Mouse (Mus musculus): ENCODE measurements around the gene Spcs2. TPM values are rescaled to one million over a fixed set of nuclear protein-coding genes. Genes with fewer than 3 reads are reported as not detected.

Spcs2 gene
- polyA plus RNA-seq, 1 experiment: 130 TPM

DNA sequence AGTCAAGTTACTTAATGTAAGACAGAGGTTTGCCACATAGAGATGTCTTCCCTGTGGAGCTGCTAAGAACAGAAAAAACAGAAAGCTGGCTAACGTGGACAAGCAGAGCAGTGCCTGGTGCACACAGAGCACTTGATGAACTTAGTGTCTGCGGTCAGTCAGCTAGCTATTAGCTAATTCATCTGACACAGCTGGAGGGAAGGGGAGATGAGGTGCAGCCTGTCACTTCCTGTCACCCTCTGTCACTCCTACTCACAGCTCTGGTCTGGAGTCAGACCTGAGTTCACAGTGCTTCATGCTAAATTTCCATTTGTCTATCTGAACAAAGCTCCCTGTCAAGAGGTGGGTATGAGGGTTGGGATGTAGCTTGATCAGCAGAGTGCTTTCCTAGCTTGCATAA lies 69.2 kb downstream of the Spcs2 start:
- Histone ChIP-seq H3K4me1 (ENCODE audit: control insufficient read depth, insufficient read depth, low read length) (peaks cover 19% of the 10 kb centered on the region), H3K27ac (ENCODE audit: insufficient read depth, low read depth, low read length) (no peak overlapping the region), H3K4me3 (ENCODE audit: insufficient read depth, low read length) (no peak overlapping the region)
- TF ChIP-seq POLR2A (IDR thresholded peaks at IDR 0.05; ENCODE audit: borderline replicate concordance, low read depth, low read length) (no peak), CTCF (IDR thresholded peaks at IDR 0.05; ENCODE audit: low read depth, low read length) (no peak)

DNA sequence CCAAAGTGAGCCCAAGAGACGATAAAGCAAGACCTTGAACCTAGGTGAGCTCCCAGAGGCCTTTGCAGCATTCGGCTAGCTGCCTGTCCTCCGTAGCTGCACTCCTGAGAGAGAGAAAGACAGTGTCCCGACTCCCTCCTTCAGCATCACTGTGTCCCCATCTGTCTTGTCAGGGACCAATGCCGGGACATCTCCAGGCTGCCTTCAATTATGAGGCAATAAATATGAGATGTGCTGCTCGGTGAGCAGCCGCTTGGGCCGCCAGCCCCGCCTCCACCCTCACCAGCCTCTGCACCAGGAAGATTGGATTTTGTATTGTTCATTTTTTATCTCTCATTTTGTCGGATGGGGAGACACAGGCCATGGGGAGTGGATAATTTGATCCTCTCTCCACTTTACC lies 72.4 kb downstream of the Spcs2 start:
- H3K27ac ChIP-seq (ENCODE audit: insufficient read depth, low read depth, low read length): no peak overlapping the region
- TF ChIP-seq CTCF (IDR thresholded peaks at IDR 0.05; ENCODE audit: low read depth, low read length): no peak
- no peak for TF ChIP-seq POLR2A (IDR thresholded peaks at IDR 0.05; ENCODE audit: borderline replicate concordance, low read depth, low read length)
- peaks cover 15% of the 10 kb centered on the region for H3K4me1 ChIP-seq (ENCODE audit: control insufficient read depth, insufficient read depth, low read length)
- no peak overlapping the region for H3K4me3 ChIP-seq (ENCODE audit: insufficient read depth, low read length)

DNA sequence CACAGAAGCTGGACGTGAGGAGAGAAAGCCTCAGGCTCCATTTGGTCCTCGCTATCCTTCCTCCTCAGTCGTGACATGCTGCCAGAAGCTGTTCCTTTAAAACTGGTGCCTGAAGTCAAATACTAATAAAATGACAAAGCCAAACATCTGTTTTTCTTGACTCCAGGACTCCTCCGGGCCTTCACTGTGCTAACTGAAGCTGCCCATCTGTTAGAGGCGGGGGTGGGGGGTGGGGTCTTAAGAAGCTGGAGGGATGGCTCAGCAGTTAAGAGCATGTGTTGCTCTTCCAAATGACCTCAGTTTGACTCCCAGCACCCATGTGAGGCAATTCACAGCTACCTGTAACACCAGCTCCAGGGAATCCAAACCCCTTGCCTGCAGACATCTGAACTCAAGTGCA lies 74.7 kb downstream of the Spcs2 start:
- no peak for TF ChIP-seq CTCF (IDR thresholded peaks at IDR 0.05; ENCODE audit: low read depth, low read length)
- TF ChIP-seq POLR2A (IDR thresholded peaks at IDR 0.05; ENCODE audit: borderline replicate concordance, low read depth, low read length): no peak
- Histone ChIP-seq H3K4me3 (ENCODE audit: insufficient read depth, low read length) (no peak overlapping the region), H3K27ac (ENCODE audit: insufficient read depth, low read depth, low read length) (no peak overlapping the region), H3K4me1 (ENCODE audit: control insufficient read depth, insufficient read depth, low read length) (no peaks in the 10 kb centered on the region)

DNA sequence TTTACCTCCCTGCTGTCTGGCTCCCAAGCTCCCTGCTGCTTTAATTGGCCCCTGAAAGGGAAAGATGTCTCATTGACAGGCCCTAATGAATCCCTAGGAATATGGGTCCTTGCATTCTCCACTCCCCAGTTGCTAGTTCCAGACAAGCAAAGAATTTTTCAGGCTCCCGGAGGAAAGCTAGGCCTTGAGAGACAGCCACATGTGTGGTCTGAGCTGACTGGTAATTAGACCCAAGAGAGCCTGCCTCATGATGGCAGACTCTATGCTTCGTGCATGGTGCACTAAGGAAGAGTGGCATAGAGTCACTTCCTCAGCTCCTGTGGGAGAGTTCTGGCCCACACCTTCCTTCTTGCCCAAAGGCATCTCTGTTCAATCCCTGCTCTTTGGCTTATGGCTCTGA lies 75.3 kb downstream of the Spcs2 start:
- TF ChIP-seq POLR2A (IDR thresholded peaks at IDR 0.05; ENCODE audit: borderline replicate concordance, low read depth, low read length) (no peak), CTCF (IDR thresholded peaks at IDR 0.05; ENCODE audit: low read depth, low read length) (no peak)
- no peak overlapping the region for H3K4me3 ChIP-seq (ENCODE audit: insufficient read depth, low read length)
- no peaks in the 10 kb centered on the region for H3K4me1 ChIP-seq (ENCODE audit: control insufficient read depth, insufficient read depth, low read length)
- no peak overlapping the region for H3K27ac ChIP-seq (ENCODE audit: insufficient read depth, low read depth, low read length)

Other genes starting within 250 kb of the Spcs2 start
- 0.61 and 0.78 TPM in 2 replicates for gene Tpbgl, start 236.4 kb downstream of the Spcs2 start, polyA plus RNA-seq (2012; ENCODE audit: insufficient read depth, insufficient read length, missing spikeins)
- gene Slco2b1, start 152.1 kb downstream of the Spcs2 start, polyA plus RNA-seq (2012; ENCODE audit: insufficient read depth, insufficient read length, missing spikeins): 7.2 and 8.6 TPM in 2 replicates
- not detected in 2 replicates for gene Olfr520, start 133.2 kb downstream of the Spcs2 start, polyA plus RNA-seq (2012; ENCODE audit: insufficient read depth, insufficient read length, missing spikeins)
- not detected in 2 replicates for gene Olfr521, start 100.0 kb downstream of the Spcs2 start, polyA plus RNA-seq (2012; ENCODE audit: insufficient read depth, insufficient read length, missing spikeins)
- gene Neu3, start 35.0 kb downstream of the Spcs2 start, polyA plus RNA-seq (2012; ENCODE audit: insufficient read depth, insufficient read length, missing spikeins): 1.2 and 1.6 TPM in 2 replicates
- gene Xrra1, start 4.3 kb downstream of the Spcs2 start, polyA plus RNA-seq (2012; ENCODE audit: insufficient read depth, insufficient read length, missing spikeins): not detected in 2 replicates
- gene Rnf169, start 117.0 kb upstream of the Spcs2 start, polyA plus RNA-seq (2012; ENCODE audit: insufficient read depth, insufficient read length, missing spikeins): 26.4 and 27.9 TPM in 2 replicates
- not detected in 2 replicates for gene Chrdl2, start 142.7 kb upstream of the Spcs2 start, polyA plus RNA-seq (2012; ENCODE audit: insufficient read depth, insufficient read length, missing spikeins)

Measured in bone marrow macrophage, adult 2 months (primary cell).